Mouse (Mus musculus) forebrain, embryonic 15.5 days (tissue): ENCODE data around the gene C77080. TPM values are rescaled to one million over a fixed set of nuclear protein-coding genes. Genes with fewer than 3 reads are reported as not detected.

Experiments
- ATAC-seq: fragments of 200-750 bp; cut with Nextera tagmentation; replicated peaks from 2 replicates; pipeline ENCODE4 v1.8.0; 2017; ENCODE audit warnings: mild to moderate bottlenecking, moderate TSS enrichment, moderate library complexity
- H3K27ac ChIP-seq: fragments of 300-500 bp; sonication (generic); replicated peaks from 2 replicates; pipeline ENCODE4 v1.5.1; 2015; ENCODE audit warnings: mild to moderate bottlenecking, inconsistent platforms
- H3K27me3 ChIP-seq: fragments of 300-500 bp; sonication (generic); 2 replicates; pipeline ENCODE4 v1.6.1; 2015; ENCODE audit warnings: inconsistent platforms
- H3K36me3 ChIP-seq: fragments of 300-500 bp; sonication (generic); 2 replicates; pipeline ENCODE4 v1.6.1; 2015; ENCODE audit warnings: mild to moderate bottlenecking, inconsistent platforms
- H3K4me1 ChIP-seq: fragments of 300-500 bp; sonication (generic); 2 replicates; pipeline ENCODE4 v1.6.1; 2015; ENCODE audit warnings: inconsistent platforms
- H3K4me2 ChIP-seq: fragments of 300-500 bp; sonication (generic); replicated peaks from 2 replicates; pipeline ENCODE4 v1.6.1; 2015; ENCODE audit warnings: mild to moderate bottlenecking, inconsistent platforms
- H3K4me3 ChIP-seq: fragments of 300-500 bp; sonication (generic); 2 replicates; pipeline ENCODE4 v1.5.1; 2015; ENCODE audit warnings: mild to moderate bottlenecking, inconsistent platforms
- H3K9ac ChIP-seq: fragments of 300-500 bp; sonication (generic); replicated peaks from 2 replicates; pipeline ENCODE4 v1.6.1; 2015; ENCODE audit warnings: mild to moderate bottlenecking, inconsistent platforms
- H3K9me3 ChIP-seq: fragments of 300-500 bp; sonication (generic); 2 replicates; pipeline ENCODE4 v1.6.1; 2016; ENCODE audit warnings: inconsistent platforms
- WGBS: fragments of 180-500 bp; shearing (Covaris S2); methylation state at CpG from one replicate; pipeline ENCODE4 v1.1.7; 2015; ENCODE audit warnings: mixed read lengths; 5-methylcytosine and 5-hydroxymethylcytosine counted together
- polyA plus RNA-seq: library from polyadenylated mRNA; unstranded; fragments of >200 nt; fragmentation: Nextera tagmentation; extraction: Ambion mirVana; gene quantifications from 2 replicates; pipeline ENCODE4 v1.2.1, GENCODE M21; 2015

C77080 gene
- polyA plus RNA-seq, 1 experiment from 2014 or later = 4.1 TPM

- Histone ChIP-seq H3K4me3 (peak overlapping the region; percentile 43), H3K4me2 (peak overlapping the region; percentile 86), H3K27me3 (peaks cover 45% of the 10 kb centered on the region), H3K9me3 (no peaks in the 10 kb centered on the region), H3K4me1 (peaks cover 19% of the 10 kb centered on the region), H3K36me3 (no peaks in the 10 kb centered on the region), H3K27ac (no peak overlapping the region), H3K9ac (peak overlapping the region; percentile 42)
- no peak for ATAC-seq
- WGBS = 13% methylated on average over 24 of the region's 24 CpGs
Measured at GRCm38 (mm10) chr4:129247381-129248242, 13.6 kb downstream of the C77080 start.

GRCm38 (mm10) chr4:129246360-129247301 lies 14.6 kb downstream of the C77080 start:
- peaks cover 45% of the 10 kb centered on the region for H3K27me3 ChIP-seq
- 37% methylated on average over 15 of the region's 15 CpGs for WGBS
- no peak for ATAC-seq

GRCm38 (mm10) chr4:129244802-129245201 lies 16.4 kb downstream of the C77080 start:
- Histone ChIP-seq H3K27me3 (peaks cover 32% of the 10 kb centered on the region), H3K4me1 (peaks cover 10% of the 10 kb centered on the region), H3K4me2 (no peak overlapping the region), H3K36me3 (no peaks in the 10 kb centered on the region), H3K4me3 (no peak overlapping the region), H3K27ac (no peak overlapping the region), H3K9ac (no peak overlapping the region), H3K9me3 (no peaks in the 10 kb centered on the region)
- no peak for ATAC-seq
- 56% methylated on average over 4 of the region's 4 CpGs for WGBS

More at GRCm38 (mm10) chr4:129246360-129247301, 14.6 kb downstream of the C77080 start:
- no peak overlapping the region for H3K4me3 ChIP-seq
- H3K36me3 ChIP-seq = no peaks in the 10 kb centered on the region
- H3K4me1 ChIP-seq = peaks cover 17% of the 10 kb centered on the region
- H3K27ac ChIP-seq = no peak overlapping the region
- no peaks in the 10 kb centered on the region for H3K9me3 ChIP-seq
- H3K4me2 ChIP-seq = no peak overlapping the region
- no peak overlapping the region for H3K9ac ChIP-seq

- Histone ChIP-seq H3K9ac (no peak overlapping the region), H3K4me2 (no peak overlapping the region), H3K27me3 (peaks cover 15% of the 10 kb centered on the region), H3K27ac (no peak overlapping the region), H3K36me3 (no peaks in the 10 kb centered on the region), H3K4me3 (no peak overlapping the region), H3K4me1 (peaks cover 15% of the 10 kb centered on the region), H3K9me3 (no peaks in the 10 kb centered on the region)
- ATAC-seq = no peak
- WGBS = 22% methylated on average over 4 of the region's 4 CpGs
Measured at GRCm38 (mm10) chr4:129242761-129243160, 18.4 kb downstream of the C77080 start.

- ATAC-seq = no peak
- peaks cover 18% of the 10 kb centered on the region for H3K4me1 ChIP-seq
- H3K4me3 ChIP-seq = no peak overlapping the region
- peaks cover 11% of the 10 kb centered on the region; the same call in 1 of the 2 replicates for H3K27me3 ChIP-seq
- H3K9ac ChIP-seq = no peak overlapping the region; the same call in 1 of the 2 replicates
- no peak overlapping the region for H3K4me2 ChIP-seq
- no peaks in the 10 kb centered on the region for H3K36me3 ChIP-seq
- H3K27ac ChIP-seq = no peak overlapping the region
- no peaks in the 10 kb centered on the region for H3K9me3 ChIP-seq
- 26% methylated on average over 4 of the region's 4 CpGs for WGBS
Measured at GRCm38 (mm10) chr4:129242327-129242726, 18.9 kb downstream of the C77080 start.

GRCm38 (mm10) chr4:129241898-129242297 lies 19.3 kb downstream of the C77080 start:
- Histone ChIP-seq H3K9me3 (no peaks in the 10 kb centered on the region), H3K4me2 (no peak overlapping the region), H3K4me1 (peaks cover 18% of the 10 kb centered on the region), H3K27me3 (0 out of 2 replicates have a peak, but pooled peaks cover 7% of the 10 kb centered on the region), H3K4me3 (no peak overlapping the region), H3K9ac (no peak overlapping the region), H3K27ac (no peak overlapping the region), H3K36me3 (no peaks in the 10 kb centered on the region)
- no peak for ATAC-seq
- WGBS = 12% methylated on average over 7 of the region's 7 CpGs

- Histone ChIP-seq H3K4me3 (peak overlapping the region; percentile 59), H3K9ac (peak overlapping the region; percentile 51), H3K36me3 (no peaks in the 10 kb centered on the region), H3K4me1 (peaks cover 18% of the 10 kb centered on the region), H3K27me3 (no peaks in the 10 kb centered on the region), H3K27ac (no peak overlapping the region), H3K9me3 (no peaks in the 10 kb centered on the region), H3K4me2 (peak overlapping the region; percentile 93)
- under 1% methylated on average over 25 of the region's 29 CpGs for WGBS
- ATAC-seq = peak; percentile 78
Measured at GRCm38 (mm10) chr4:129239075-129239474, 22.1 kb downstream of the C77080 start.

- H3K4me2 ChIP-seq = peak overlapping the region; percentile 93
- no peak overlapping the region for H3K27ac ChIP-seq
- no peaks in the 10 kb centered on the region for H3K36me3 ChIP-seq
- peak; percentile 74 for ATAC-seq
- WGBS = under 1% methylated on average over 23 of the region's 23 CpGs
- no peaks in the 10 kb centered on the region for H3K27me3 ChIP-seq
- H3K4me3 ChIP-seq = peak overlapping the region; percentile 59
- H3K9ac ChIP-seq = peak overlapping the region; percentile 51
- H3K9me3 ChIP-seq = no peaks in the 10 kb centered on the region
- H3K4me1 ChIP-seq = peaks cover 18% of the 10 kb centered on the region
Measured at GRCm38 (mm10) chr4:129238579-129239016, 22.6 kb downstream of the C77080 start.

- 6% methylated on average over 21 of the region's 21 CpGs for WGBS
- no peak overlapping the region for H3K27ac ChIP-seq
- no peak for ATAC-seq
Measured at GRCm38 (mm10) chr4:129237843-129238441, 23.3 kb downstream of the C77080 start.

GRCm38 (mm10) chr4:129236236-129236813 lies 24.9 kb downstream of the C77080 start:
- Histone ChIP-seq H3K9me3 (no peaks in the 10 kb centered on the region), H3K36me3 (no peaks in the 10 kb centered on the region), H3K27ac (no peak overlapping the region), H3K27me3 (no peaks in the 10 kb centered on the region), H3K4me1 (peaks cover 18% of the 10 kb centered on the region), H3K4me3 (no peak overlapping the region), H3K4me2 (no peak overlapping the region), H3K9ac (no peak overlapping the region)
- no peak for ATAC-seq
- WGBS = 84% methylated on average over 8 of the region's 8 CpGs

More at GRCm38 (mm10) chr4:129237843-129238441, 23.3 kb downstream of the C77080 start:
- Histone ChIP-seq H3K4me2 (peak overlapping the region; percentile 93), H3K27me3 (no peaks in the 10 kb centered on the region), H3K4me3 (peak overlapping the region; percentile 59), H3K36me3 (no peaks in the 10 kb centered on the region), H3K9me3 (no peaks in the 10 kb centered on the region), H3K4me1 (peaks cover 18% of the 10 kb centered on the region), H3K9ac (peak overlapping the region; percentile 51; the same call in 1 of the 2 replicates)

- Histone ChIP-seq H3K4me3 (no peak overlapping the region), H3K9me3 (no peaks in the 10 kb centered on the region), H3K4me2 (no peak overlapping the region), H3K36me3 (no peaks in the 10 kb centered on the region), H3K27ac (no peak overlapping the region), H3K4me1 (peaks cover 18% of the 10 kb centered on the region), H3K9ac (no peak overlapping the region), H3K27me3 (no peaks in the 10 kb centered on the region)
- WGBS = 78% methylated on average over 3 of the region's 3 CpGs
- ATAC-seq = no peak
Measured at GRCm38 (mm10) chr4:129235147-129235546, 26.1 kb downstream of the C77080 start.
